Mouse (Mus musculus) liver, embryonic 13.5 days (tissue): ENCODE measurements around the gene Fthl17f. TPM values are rescaled to one million over a fixed set of nuclear protein-coding genes. Genes with fewer than 3 reads are reported as not detected.
"Not testable (repeated sequence)": the region's sequence is repeated elsewhere in the genome, so short reads cannot be mapped to it uniquely, and the experiment has no call there.

Source experiments
- ATAC-seq: fragments of 200-750 bp; cut with Nextera tagmentation; 2 replicates; pipeline ENCODE4 v1.8.0; 2017; ENCODE audit warnings: low read depth, mild to moderate bottlenecking, moderate number of reproducible peaks, moderate library complexity
- DNase-seq: peaks from one replicate; pipeline ENCODE4 v3.0.0; 2022
- H3K27ac ChIP-seq: fragments of 300-500 bp; sonication (generic); 2 replicates; pipeline ENCODE4 v1.5.1; 2015; ENCODE audit warnings: moderate library complexity, mild to moderate bottlenecking, inconsistent platforms
- H3K27me3 ChIP-seq: fragments of 300-500 bp; sonication (generic); 2 replicates; pipeline ENCODE4 v1.6.1; 2015; ENCODE audit warnings: mild to moderate bottlenecking, inconsistent platforms
- H3K36me3 ChIP-seq: fragments of 300-500 bp; sonication (generic); 2 replicates; pipeline ENCODE4 v1.6.1; 2015; ENCODE audit warnings: mild to moderate bottlenecking, inconsistent platforms
- H3K4me1 ChIP-seq: fragments of 300-500 bp; sonication (generic); replicated peaks from 2 replicates; pipeline ENCODE4 v1.6.1; 2015; ENCODE audit warnings: inconsistent platforms
- H3K4me2 ChIP-seq: fragments of 300-500 bp; sonication (generic); 2 replicates; pipeline ENCODE4 v1.6.1; 2015; ENCODE audit warnings: inconsistent platforms, mild to moderate bottlenecking, moderate library complexity
- H3K4me3 ChIP-seq: fragments of 300-500 bp; sonication (generic); replicated peaks from 2 replicates; pipeline ENCODE4 v1.5.1; 2015; ENCODE audit warnings: mild to moderate bottlenecking, inconsistent platforms
- H3K9ac ChIP-seq: fragments of 300-500 bp; sonication (generic); 2 replicates; pipeline ENCODE4 v1.6.1; 2015; ENCODE audit warnings: mild to moderate bottlenecking, inconsistent platforms
- H3K9me3 ChIP-seq: fragments of 300-500 bp; sonication (generic); replicated peaks from 2 replicates; pipeline ENCODE4 v1.6.1; 2016; ENCODE audit warnings: inconsistent platforms
- WGBS: fragments of 180-500 bp; shearing (Covaris S2); methylation state at CpG from one replicate; pipeline ENCODE4 v1.1.7; 2015; ENCODE audit not compliant: insufficient replicate concordance; 5-methylcytosine and 5-hydroxymethylcytosine counted together
- polyA plus RNA-seq: library from polyadenylated mRNA; unstranded; fragments of >200 nt; fragmentation: Nextera tagmentation; extraction: Ambion mirVana; gene quantifications from 2 replicates; pipeline ENCODE4 v1.2.1, GENCODE M21; 2015

Fthl17f gene
- polyA plus RNA-seq = not detected in 2 replicates

- not testable (repeated sequence) for H3K9ac ChIP-seq, ATAC-seq, H3K9me3 ChIP-seq, H3K27me3 ChIP-seq, DNase-seq, H3K4me2 ChIP-seq, H3K36me3 ChIP-seq, H3K4me1 ChIP-seq, H3K4me3 ChIP-seq, H3K27ac ChIP-seq
- WGBS = 78% methylated on average over 11 of the region's 11 CpGs
These were observed at the start of gene Fthl17f for GRCm38 (mm10) chrX:9062715-9063114. TSS of gene Fthl17f (plus strand) at chrX:9063015.

DNA sequence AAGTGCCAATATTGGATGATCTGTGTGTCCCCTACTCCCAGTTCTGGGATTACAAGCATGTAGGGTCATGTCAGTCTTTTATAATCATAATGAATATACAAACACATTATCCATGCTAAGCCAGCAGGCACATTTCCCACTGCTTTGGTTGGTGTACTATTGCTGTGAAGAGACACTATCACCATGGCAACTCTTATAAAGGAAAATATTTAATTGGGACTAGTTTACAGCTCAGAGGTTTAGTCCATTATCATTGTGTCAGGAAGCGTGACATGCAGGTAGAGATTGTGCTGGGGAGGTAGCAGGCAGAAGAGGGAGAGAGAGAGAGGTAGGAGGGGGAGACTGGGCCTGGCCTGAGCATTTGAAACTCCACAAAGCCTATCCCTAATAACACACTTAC is 46.7 kb upstream of the Fthl17f start:
- H3K36me3 ChIP-seq = no peaks in the 10 kb centered on the region
- 38% methylated on average over 1 of the region's 1 CpGs for WGBS

DNA sequence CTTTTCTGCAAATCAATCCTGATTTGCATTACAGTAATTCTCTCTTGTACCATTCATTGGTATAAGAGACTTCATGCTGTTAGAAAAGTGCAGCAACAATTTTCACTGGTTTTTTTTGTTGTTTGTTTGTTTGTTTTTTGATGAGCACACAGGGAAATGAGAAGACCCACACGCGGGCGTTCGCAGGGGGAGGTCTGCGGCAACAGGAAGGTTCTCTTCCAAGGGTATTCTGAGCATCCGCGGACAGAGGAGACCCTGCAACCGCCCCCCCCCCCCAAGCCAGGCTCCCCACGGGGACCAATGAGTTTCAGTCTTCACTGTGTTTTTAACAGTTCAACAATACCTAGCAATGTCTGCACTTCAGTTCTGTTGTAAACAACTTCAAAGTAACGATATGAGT is 43.3 kb upstream of the Fthl17f start:
- Histone ChIP-seq H3K27me3 (no peaks in the 10 kb centered on the region), H3K4me3 (no peak overlapping the region), H3K27ac (no peak overlapping the region), H3K4me2 (no peak overlapping the region), H3K36me3 (no peaks in the 10 kb centered on the region), H3K9ac (no peak overlapping the region), H3K4me1 (no peaks in the 10 kb centered on the region), H3K9me3 (no peaks in the 10 kb centered on the region)
- ATAC-seq (no peak), DNase-seq (no peak)
- 48% methylated on average over 10 of the region's 10 CpGs for WGBS

More for the DNA sequence above, 46.7 kb upstream of the Fthl17f start:
- DNase-seq = no peak
- ATAC-seq = no peak
- Histone ChIP-seq H3K4me1 (no peaks in the 10 kb centered on the region), H3K27me3 (no peaks in the 10 kb centered on the region), H3K27ac (no peak overlapping the region), H3K9ac (no peak overlapping the region), H3K4me3 (no peak overlapping the region), H3K4me2 (no peak overlapping the region), H3K9me3 (no peaks in the 10 kb centered on the region)

DNA sequence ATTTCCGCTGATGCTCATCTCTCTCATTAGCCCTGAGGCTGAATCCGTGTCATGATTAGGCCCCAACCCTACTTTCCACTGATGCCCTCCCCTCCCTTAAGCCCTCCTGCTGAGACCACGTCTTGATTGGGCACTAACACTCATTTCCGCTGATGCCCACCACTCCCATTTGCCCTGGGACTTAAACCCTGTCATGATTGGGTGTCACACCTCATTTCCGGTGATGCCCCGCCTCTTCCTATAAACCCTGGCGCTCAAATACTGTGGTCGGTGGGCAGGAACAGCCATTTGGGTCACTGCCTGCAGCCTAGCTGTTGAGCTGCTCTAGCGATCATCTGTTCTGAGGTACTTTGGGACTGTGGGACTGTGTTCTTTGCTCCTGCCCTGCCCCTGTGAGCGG is 29.6 kb upstream of the Fthl17f start, which contains the start of gene Fthl17e:
Gene Fthl17e, plus strand, starts transcription at position 301 of the 400 bp plus-strand sequence.
- H3K36me3 ChIP-seq, H3K4me3 ChIP-seq, H3K9me3 ChIP-seq, H3K27ac ChIP-seq, H3K9ac ChIP-seq, H3K4me2 ChIP-seq, DNase-seq, H3K27me3 ChIP-seq, ATAC-seq, H3K4me1 ChIP-seq: not testable (repeated sequence)
- 55% methylated on average over 1 of the region's 10 CpGs for WGBS

DNA sequence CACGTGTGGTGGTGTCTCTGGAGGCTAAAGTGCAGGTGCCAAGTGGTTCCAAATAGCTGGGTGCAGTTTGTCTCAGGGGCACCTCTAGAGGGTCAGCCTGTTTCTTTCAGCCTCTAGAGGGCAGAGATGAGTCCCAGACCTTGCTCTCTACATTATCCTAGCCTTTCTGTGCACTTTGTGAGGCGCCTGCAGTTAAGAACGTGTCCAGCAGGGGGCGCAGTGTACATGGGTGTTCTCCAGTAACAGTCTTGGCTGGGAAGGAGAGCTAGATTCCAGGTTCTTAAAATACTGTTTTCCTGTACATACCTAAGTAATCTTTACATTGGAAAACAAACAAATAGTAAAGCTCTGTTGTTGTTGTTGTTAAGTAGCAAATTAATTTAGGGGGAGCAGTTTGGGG is 21.2 kb upstream of the Fthl17f start:
- DNase-seq, H3K27ac ChIP-seq, H3K27me3 ChIP-seq, H3K4me3 ChIP-seq, H3K4me1 ChIP-seq, H3K4me2 ChIP-seq, ATAC-seq, H3K9ac ChIP-seq, H3K9me3 ChIP-seq, H3K36me3 ChIP-seq: not testable (repeated sequence)
- 37% methylated on average over 3 of the region's 4 CpGs for WGBS

GRCm38 (mm10) chrX:9060952-9061351 is 1.9 kb upstream of the Fthl17f start:
- WGBS = 10% methylated on average over 6 of the region's 9 CpGs
- not testable (repeated sequence) for H3K4me1 ChIP-seq, H3K4me3 ChIP-seq, ATAC-seq, H3K27me3 ChIP-seq, H3K36me3 ChIP-seq, H3K9ac ChIP-seq, H3K9me3 ChIP-seq, H3K27ac ChIP-seq, H3K4me2 ChIP-seq
- peak; percentile 4 for DNase-seq

DNA sequence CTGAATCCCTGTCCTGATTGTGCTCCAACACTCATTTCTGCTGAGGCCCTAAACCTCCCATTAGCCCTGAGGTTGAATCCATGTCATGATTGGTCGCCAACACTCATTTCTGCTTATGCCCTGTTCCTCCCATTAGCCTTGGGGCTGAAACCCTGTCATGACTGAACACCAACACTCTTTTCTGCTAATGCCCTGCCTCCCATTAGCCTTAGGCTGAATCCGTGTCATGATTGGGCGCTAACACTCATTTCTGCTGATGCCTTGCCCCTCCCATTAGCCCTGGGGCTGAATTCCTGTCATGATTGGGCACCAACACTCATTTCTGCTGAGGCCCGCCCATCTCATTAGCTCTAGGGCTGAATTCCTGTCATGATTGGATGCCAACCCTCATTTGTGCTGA is 714 bp upstream of the Fthl17f start:
- Histone ChIP-seq H3K9ac (no peak overlapping the region), H3K4me2 (no peak overlapping the region), H3K9me3 (no peaks in the 10 kb centered on the region), H3K4me1 (no peaks in the 10 kb centered on the region), H3K36me3 (no peaks in the 10 kb centered on the region), H3K27ac (no peak overlapping the region), H3K27me3 (no peaks in the 10 kb centered on the region), H3K4me3 (no peak overlapping the region)
- ATAC-seq = no peak
- 68% methylated on average over 4 of the region's 4 CpGs for WGBS
- DNase-seq = no peak

DNA sequence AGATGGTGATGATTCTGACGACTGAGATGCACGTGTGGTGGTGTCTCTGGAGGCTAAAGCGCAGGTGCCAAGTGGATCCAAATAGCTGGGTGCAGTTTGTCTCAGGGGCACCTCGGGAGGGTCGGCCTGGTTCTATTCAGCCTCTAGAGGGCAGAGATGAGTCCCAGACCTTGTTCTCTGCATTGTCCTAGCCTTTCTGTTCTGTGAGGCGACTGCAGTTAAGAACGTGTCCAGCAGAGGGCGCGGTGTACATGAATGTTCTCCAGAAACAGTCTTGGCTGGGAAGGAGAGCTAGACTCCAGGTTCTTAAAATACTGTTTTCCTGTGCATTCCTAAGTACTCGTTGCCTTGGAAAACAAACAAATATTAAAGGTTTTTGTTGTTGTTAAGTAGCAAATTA is 14.9 kb downstream of the Fthl17f start:
- H3K9me3 ChIP-seq, H3K4me2 ChIP-seq, H3K27ac ChIP-seq, H3K36me3 ChIP-seq, H3K4me1 ChIP-seq, H3K4me3 ChIP-seq, H3K27me3 ChIP-seq, H3K9ac ChIP-seq, ATAC-seq: not testable (repeated sequence)
- DNase-seq = peak; percentile 3
- 12% methylated on average over 8 of the region's 10 CpGs for WGBS

DNA sequence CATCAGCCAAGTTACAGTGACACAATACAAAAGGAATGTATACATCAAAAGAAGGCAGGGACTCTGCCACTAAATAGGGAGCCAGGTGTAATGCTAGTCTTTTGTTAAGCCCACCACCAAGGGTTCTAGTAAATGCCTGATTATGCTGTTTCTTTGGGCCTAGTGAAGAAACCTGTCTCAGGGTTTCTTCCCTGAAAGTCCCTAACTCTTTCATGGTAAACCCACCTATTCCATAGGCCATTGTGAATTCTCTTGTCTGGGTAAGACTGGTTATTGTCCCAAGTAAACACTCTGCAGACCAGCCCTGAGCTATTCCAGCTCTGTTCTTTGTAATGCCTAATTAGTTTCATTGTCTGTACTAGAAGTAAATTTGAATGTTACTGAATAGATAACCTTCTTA is 32.3 kb downstream of the Fthl17f start:
- not testable (repeated sequence) for H3K27me3 ChIP-seq, H3K9me3 ChIP-seq, H3K27ac ChIP-seq, H3K4me3 ChIP-seq, H3K36me3 ChIP-seq, DNase-seq, H3K9ac ChIP-seq, H3K4me1 ChIP-seq, H3K4me2 ChIP-seq, ATAC-seq

GRCm38 (mm10) chrX:9104262-9104661 is 41.4 kb downstream of the Fthl17f start, which contains the start of gene 4930402K13Rik:
TSS of gene 4930402K13Rik (plus strand) at chrX:9104562.
- Histone ChIP-seq H3K27me3 (no peaks in the 10 kb centered on the region), H3K4me3 (no peak within 1 kb of the TSS), H3K36me3 (no peaks in the 10 kb centered on the region), H3K4me2 (no peak within 1 kb of the TSS), H3K9ac (no peak within 1 kb of the TSS), H3K4me1 (no peaks in the 10 kb centered on the region), H3K9me3 (no peaks in the 10 kb centered on the region), H3K27ac (no peak within 1 kb of the TSS)
- DNase-seq (no peak), ATAC-seq (no peak)
- WGBS = 85% methylated on average over 6 of the region's 6 CpGs

DNA sequence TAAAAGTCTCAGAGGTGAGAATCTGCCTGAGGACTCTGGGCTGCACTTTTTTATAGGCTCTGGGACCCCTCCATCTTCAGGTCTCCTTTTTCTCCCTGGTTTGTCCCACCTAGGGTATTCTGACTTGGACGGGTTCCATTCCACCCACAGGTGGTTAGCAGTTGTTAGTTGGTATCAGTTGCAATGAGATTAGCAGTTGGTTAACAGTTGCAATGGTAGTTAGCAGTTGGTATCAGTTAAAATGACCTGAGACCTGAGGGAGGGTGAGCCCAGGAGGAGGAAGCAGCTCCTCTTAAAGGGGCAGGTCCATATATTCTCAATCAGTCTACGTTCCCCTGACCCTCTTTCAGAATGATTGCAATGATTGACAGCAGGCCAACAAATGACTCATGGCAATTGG is 47.6 kb downstream of the Fthl17f start:
- Histone ChIP-seq H3K27me3 (no peaks in the 10 kb centered on the region), H3K36me3 (no peaks in the 10 kb centered on the region), H3K4me2 (no peak overlapping the region), H3K9ac (no peak overlapping the region), H3K4me1 (no peaks in the 10 kb centered on the region), H3K4me3 (no peak overlapping the region), H3K9me3 (no peaks in the 10 kb centered on the region), H3K27ac (no peak overlapping the region)
- DNase-seq (no peak), ATAC-seq (no peak)
- WGBS = 22% methylated on average over 2 of the region's 2 CpGs
